Mouse (Mus musculus): ENCODE measurements around the gene Ralgapa2. TPM values are rescaled to one million over a fixed set of nuclear protein-coding genes. Genes with fewer than 3 reads are reported as not detected.

The Ralgapa2 gene
- total RNA-seq, 2 experiments from 2014 or later, result 17.1 to 35.4 TPM

DNA sequence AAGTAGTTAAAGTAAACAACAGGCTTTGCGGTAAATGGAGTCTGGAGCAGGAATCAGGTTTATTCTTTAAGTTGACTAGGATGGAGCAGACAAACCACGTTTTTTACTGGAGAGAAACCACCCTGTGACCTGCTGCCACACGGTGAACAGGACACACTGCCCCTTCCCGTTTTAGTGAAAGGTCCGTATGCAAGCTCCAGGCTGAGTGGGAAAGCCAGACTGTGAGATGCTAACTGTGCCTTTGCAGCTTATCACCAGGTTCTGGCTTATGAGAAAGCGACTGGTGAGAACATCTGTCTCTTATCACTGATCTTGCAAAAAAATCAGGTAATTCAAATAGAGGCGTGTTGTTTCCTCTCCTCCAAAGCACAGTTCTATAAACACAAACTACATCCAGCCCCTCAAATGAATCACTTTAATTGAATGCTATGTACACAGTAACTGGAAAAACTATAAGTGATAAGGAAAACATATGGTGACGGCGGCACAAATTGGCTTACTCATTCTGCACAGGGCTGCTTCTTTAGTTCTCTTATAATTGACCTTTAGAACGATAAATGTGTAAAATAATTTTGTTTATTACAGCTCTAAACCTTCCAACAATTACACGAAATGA, 146.7 kb downstream of the Ralgapa2 start:
- no peak for DNase-seq (ENCODE audit: extremely low spot score in 1 of 2, low spot score in 1 of 2)

GRCm38 (mm10) chr2:146363483-146363882, 148.7 kb downstream of the Ralgapa2 start:
- DNase-seq (ENCODE audit: extremely low spot score in 1 of 2, low spot score in 1 of 2), result no peak

GRCm38 (mm10) chr2:146362932-146363331, 149.2 kb downstream of the Ralgapa2 start:
- no peak for DNase-seq (ENCODE audit: extremely low spot score in 1 of 2, low spot score in 1 of 2)

DNA sequence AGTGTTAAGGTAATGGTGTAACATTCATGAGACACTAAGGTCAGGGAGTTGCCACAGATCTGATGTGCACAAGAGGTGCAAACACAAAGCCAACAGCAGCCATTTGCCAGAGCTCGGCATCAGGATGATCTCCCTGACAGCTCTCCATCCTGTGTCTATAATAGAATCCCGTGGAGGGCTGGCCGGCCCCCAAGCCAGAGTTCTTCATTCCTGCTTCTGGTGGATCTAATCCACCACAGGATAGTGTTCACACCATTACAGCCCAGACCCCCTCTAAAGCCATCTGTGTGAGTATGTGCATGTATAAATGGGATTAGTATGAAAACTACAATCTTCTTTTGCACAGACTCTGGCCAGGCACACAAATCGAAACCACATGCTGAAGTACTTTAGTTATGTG, 150.2 kb downstream of the Ralgapa2 start:
- DNase-seq (ENCODE audit: extremely low spot score in 1 of 2, low spot score in 1 of 2), result no peak

GRCm38 (mm10) chr2:146361076-146361475, 151.1 kb downstream of the Ralgapa2 start:
- DNase-seq (ENCODE audit: extremely low spot score in 1 of 2, low spot score in 1 of 2), result no peak

DNA sequence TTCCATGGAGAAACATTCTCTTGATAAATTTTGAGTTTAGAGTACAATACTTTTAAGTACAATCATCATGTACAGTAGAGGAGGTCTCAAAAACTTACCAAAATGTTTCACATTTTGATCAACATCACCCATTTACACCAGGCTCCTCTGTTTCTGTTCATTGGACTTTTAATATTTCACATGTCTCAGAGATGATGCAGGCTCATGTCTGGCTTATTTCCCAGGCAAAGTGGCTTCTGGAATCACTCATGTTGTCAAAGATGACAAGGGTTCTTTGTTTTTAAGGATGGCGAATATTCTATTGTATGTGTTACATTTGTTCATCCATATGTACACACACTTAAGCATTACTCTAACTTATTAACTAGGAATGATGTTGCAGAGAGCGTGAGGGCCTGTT, 152.5 kb downstream of the Ralgapa2 start:
- DNase-seq (ENCODE audit: extremely low spot score in 1 of 2, low spot score in 1 of 2), result no peak

DNA sequence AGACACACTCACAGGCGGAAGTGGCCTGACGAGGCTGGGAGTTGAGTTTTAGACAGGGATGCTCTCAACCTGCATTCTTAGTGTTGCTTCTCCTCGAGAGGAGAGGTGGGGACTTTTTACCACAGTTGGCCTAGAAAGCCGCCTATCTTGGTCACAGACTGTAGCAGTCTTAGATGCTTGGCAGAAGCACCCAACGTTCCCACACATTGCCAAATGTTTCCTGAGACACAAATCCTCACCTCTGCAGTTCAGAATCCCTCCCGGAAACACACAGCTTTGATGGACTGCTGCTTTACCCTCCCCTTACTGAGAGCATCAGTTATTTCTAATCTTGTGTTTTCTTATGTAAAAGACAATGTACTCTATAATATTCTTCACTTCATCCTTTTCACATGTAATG, 155.6 kb downstream of the Ralgapa2 start:
- DNase-seq (ENCODE audit: extremely low spot score in 1 of 2, low spot score in 1 of 2), result no peak

DNA sequence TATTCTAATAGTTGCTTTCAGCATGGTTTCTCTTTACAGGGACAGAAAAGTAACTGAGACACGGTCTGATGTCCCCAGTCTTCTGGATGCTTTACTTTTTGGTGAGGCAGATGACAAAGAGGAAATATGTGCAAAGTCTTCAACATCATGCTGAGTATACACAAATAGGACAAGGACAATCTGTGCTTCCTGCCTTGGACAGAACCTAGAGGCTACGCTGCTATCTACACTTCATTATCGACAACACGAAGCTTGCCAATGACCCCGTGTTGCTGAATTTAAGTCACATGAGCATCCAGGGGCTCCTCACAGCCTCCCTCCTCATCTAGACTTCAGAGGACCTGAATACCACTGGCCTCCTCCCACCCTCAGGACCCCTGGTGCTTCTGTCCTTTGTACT, 161.9 kb downstream of the Ralgapa2 start:
- DNase-seq (ENCODE audit: extremely low spot score in 1 of 2, low spot score in 1 of 2), result no peak

DNA sequence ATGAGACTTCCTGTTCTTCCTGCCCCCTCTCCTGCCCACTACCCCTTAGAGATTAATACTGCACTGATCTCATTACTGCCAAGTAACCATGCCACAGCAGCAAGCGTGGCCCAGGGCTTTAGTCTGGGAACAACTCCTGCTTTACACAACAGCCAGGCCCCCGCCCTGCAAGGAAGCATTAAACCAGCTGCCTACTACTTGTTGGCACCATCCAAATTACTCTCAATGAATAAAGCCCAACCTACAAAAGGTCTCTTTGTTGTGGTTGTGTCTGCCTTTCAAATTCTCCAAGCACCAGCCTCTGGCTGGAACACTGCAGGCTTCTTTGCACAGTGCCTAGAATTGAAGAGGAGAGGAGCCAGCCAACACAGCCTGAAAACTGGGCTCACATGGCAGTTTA, 164.2 kb downstream of the Ralgapa2 start:
- DNase-seq (ENCODE audit: extremely low spot score in 1 of 2, low spot score in 1 of 2), result no peak

DNA sequence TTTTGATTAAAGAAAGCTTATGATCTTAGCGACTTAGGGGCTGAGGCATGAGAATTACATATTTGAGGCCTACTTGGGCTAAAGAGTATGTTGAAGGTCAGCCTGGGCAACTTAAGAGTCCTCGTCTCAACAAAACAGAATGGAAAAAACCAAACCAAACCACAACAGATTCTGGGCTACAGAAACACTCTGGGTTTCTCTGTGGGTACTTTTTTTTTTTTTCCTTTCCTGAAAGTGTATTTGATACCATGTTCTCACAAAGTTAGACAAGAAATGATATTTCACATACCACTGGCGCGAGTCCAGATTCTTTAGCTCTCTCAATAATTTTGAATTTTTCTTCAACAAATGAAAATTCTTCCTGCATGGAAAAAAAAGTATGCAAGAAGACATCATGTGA, 172.1 kb downstream of the Ralgapa2 start:
- no peak for DNase-seq (ENCODE audit: extremely low spot score in 1 of 2, low spot score in 1 of 2)

DNA sequence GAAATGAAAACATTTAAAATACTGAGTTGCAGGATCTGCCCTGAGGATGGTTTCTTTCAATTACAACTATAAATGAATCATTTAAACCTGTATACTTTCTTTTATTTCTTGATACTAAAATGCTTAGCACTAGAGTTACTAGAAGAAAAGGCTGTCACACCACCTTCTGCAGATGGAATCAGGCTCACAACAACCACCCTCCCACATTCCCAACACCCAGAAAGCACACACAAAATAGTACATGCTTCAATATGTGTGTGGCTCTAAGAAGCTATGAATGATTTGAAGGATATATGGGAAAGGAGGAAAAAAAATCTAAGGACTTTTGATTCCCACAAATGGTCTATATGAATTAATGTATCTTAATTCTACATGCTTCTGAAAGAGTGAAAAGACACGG, 174.6 kb downstream of the Ralgapa2 start:
- DNase-seq (ENCODE audit: extremely low spot score in 1 of 2, low spot score in 1 of 2), result no peak

GRCm38 (mm10) chr2:146331894-146332476, 180.2 kb downstream of the Ralgapa2 start:
- DNase-seq (ENCODE audit: extremely low spot score in 1 of 2, low spot score in 1 of 2), result no peak

- peak in 1 of 2 experiments; percentile 25 for DNase-seq (ENCODE audit: extremely low spot score in 1 of 2, low spot score in 1 of 2)
Measured at GRCm38 (mm10) chr2:146330772-146331281, 181.3 kb downstream of the Ralgapa2 start.

DNA sequence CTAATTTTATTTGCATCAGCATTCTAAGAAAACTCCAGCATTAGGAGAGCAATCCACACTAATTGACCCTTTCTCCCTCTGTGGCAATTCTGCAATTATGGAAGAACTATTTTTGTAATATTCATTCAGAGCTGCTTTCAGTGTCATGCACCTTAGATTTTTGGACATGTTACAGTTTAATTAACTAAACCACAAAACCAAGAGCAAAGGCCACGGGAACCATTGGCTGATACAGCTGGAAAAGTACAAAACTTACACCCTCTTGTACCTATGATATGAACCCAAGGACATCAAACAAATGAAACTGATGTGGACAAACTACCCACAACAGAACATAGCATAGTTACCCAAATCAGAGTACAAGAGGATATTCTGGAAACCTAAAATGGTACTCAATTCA, 182.0 kb downstream of the Ralgapa2 start:
- DNase-seq (ENCODE audit: extremely low spot score in 1 of 2, low spot score in 1 of 2), result no peak

DNA sequence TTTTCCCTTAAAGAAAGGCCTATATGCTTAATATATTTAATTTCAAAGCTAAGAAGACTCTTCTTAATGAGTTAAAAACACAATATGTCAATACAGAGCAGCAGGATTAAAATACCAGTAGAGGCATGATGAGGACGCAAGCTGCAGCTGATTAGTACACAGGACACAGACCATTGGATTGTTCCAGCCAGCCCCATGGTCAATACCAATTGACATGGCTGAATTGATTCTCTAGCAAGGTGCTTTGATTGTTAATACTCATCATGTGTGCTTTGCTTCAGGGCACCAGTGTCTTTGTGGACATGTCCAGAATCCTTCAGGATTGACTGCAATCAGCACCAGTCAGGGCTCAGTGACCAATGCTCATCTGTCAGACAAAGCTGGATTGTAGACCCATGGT, 185.5 kb downstream of the Ralgapa2 start:
- DNase-seq (ENCODE audit: extremely low spot score in 1 of 2, low spot score in 1 of 2), result no peak

DNA sequence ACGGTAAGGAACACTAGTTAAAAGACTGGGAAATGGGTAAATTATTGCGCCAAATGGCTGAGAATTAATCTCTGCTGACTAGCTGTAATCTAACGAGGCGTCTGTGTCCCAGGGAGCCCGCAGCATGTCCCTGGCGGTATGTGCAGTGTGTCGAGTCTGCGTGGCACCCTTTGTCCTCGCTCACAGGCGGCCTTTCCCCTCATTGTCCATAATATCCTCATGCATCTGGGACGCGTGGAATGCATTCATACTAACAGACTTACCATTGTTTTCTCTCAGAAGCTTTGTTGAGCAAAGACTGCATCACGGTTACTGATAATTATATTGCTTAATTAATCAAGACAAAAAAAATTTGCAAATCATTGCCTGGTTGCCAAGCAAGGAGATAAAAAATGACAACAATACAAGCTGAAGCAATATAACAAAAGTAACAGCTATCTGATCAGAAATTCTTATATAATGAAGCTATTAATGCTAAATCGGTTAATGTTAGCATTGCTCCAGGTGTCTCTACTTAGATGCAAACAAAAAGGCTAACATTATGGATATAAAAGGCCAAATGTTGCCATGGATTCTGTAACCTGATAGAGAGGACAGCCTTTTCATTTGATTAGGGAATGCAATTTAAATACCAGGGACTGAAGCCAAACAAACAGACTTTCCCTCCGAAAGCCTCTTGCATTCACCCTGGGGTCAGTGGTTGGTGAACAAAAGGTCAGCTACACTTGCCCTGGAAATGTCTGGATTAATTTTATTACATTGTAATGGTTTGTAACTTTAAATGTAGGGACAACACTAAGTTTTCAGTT, 187.0 kb downstream of the Ralgapa2 start:
- no peak for DNase-seq (ENCODE audit: extremely low spot score in 1 of 2, low spot score in 1 of 2)

DNA sequence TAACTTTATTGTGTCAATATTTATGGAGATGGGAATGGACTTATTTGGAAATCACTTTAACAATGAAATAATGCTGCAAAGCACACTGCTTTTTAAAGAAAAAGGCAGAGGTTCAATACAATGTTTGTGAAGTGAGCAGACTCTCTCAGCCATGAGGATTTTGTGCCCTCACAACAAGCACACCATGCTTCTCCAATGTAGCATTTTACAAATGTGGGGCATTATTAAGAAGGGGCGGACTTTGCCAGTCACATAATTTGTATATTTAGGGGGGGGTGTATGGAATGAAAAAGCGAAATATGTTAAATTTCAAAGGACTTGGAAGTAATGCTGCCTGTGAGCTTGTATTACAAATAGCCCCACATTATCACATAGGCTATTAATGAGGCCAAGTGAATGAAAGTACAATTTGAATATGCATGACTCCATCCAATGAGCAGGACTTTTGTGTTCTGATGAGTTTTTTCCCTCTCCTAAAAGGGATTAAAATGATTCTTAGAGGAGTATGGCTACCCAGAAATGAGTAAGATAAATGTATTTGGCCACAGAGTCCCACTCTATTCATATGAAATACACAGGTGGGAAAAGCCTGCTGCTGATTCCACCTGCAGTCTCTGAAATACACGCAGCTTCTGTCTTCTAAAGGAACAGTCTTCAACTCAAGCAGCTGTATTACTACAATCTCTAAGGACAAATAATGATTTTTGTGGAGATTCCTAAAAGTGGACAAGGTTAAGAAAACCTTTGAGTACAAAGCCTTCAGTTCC, 187.8 kb downstream of the Ralgapa2 start:
- DNase-seq (ENCODE audit: extremely low spot score in 1 of 2, low spot score in 1 of 2), result no peak

- no peak for DNase-seq (ENCODE audit: extremely low spot score in 1 of 2, low spot score in 1 of 2)
Measured at GRCm38 (mm10) chr2:146323528-146323927, 188.6 kb downstream of the Ralgapa2 start.

DNA sequence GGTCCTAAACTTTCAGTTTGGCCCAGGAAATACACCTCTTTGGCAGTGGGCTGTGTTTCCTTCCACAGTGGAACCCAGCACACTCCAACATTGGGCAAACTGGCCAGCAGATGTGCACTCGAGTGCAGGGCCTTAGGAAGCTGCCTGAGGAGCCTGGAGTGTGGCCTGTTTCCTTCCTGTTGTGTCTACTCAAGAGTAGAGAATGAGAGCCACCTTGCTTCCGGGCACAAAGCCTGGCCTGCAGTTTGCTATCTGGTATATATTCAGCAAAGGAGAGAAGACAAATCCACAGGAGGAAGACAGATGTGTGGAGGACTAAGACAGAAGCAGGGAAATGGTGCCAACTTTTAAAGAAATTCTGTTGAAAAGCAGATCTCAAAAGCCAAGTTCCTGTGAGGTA, 189.4 kb downstream of the Ralgapa2 start:
- DNase-seq (ENCODE audit: extremely low spot score in 1 of 2, low spot score in 1 of 2), result no peak

- no peak for DNase-seq (ENCODE audit: extremely low spot score in 1 of 2, low spot score in 1 of 2)
Measured at GRCm38 (mm10) chr2:146322019-146322418, 190.1 kb downstream of the Ralgapa2 start.

DNA sequence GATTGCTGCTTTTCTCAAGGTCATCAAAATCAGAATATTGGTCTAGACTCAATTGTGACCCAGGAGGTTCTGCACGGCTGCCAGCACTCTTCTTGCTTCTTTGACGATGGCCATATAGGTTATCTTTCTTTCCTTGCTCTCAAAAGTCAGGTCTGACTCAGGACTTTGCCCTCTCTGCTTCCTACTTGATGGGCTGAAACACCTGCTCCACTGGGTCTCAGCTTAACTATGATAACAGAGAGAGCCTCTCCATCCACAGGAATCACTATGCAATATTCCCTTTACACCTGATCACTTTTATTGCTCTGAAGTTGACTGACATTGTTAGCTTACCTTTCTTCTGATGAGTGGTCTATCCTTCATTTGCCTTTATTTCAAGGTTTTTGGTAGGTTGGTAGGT, 191.5 kb downstream of the Ralgapa2 start:
- no peak for DNase-seq (ENCODE audit: extremely low spot score in 1 of 2, low spot score in 1 of 2)
